Mouse (Mus musculus): Measurements from ENCODE around the gene Nr2f1.

- no peak for TF ChIP-seq EP300 (IDR thresholded peaks at IDR 0.05; ENCODE audit: low read depth)
- TF ChIP-seq CTCF (IDR thresholded peaks at IDR 0.05; ENCODE audit: low read depth): no peak
These were observed 7.4 kb upstream of the Nr2f1 start for GRCm38 (mm10) chr13:78206891-78207430.
